Mouse (Mus musculus): Measurements from ENCODE around the gene Fgfr2.

DNA sequence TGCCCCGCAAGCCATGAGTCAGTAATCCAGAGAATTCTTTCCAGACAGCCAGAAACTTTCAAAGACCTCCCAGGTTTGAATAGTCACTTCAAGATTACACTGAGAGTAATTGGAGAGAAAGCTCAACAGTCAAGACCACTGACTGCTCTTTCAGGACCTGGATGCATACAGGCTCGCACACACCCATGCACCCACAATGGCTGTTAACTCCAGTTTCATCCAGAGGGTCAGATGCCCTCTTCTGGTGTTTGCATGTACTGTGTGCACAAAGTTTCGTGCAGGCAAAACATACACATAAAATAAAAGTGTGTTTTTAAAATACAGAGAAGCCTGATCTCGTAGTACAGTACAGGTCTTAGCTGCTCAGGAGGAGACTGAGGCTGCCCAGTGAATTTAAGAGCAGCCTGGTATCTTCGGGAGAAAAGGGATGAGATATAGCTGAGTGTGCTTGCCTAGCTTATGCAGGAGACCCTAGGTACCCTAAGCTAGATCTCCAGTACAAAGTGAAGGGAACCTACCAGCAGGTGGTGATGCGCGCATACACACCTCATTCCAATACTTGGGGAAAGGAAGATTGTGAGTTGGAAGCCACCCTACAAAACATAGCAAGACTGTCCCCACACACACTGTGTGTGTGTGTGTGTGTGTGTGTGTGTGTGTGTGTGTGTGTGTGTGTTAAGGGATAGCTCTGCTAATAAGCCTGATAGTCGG is 9.8 kb downstream of the Fgfr2 start:
- TF ChIP-seq CTCF (IDR thresholded peaks at IDR 0.05; ENCODE audit: control insufficient read depth, insufficient read depth, insufficient read length) (peak; percentile 4), MYOD1 (IDR thresholded peaks at IDR 0.05; ENCODE audit: control insufficient read depth, insufficient read length, low read depth) (no peak)
